Mouse (Mus musculus) embryonic facial prominence, embryonic 10.5 days (tissue): ENCODE results near the gene Tenm3. TPM values are rescaled to one million over a fixed set of nuclear protein-coding genes. Genes with fewer than 3 reads are reported as not detected.
"Not testable (repeated sequence)": the region's sequence is repeated elsewhere in the genome, so short reads cannot be mapped to it uniquely, and the experiment has no call there.

Source experiments
- DNase-seq: peaks from one replicate; pipeline ENCODE4 v3.0.0-alpha.2; 2017; ENCODE audit warnings: low spot score
- H3K27ac ChIP-seq: fragments of 300-500 bp; sonication (generic); replicated peaks from 2 replicates; pipeline ENCODE4 v1.5.1; 2016; ENCODE audit warnings: mild to moderate bottlenecking
- H3K27me3 ChIP-seq: fragments of 300-500 bp; sonication (generic); replicated peaks from 2 replicates; pipeline ENCODE4 v1.6.1; 2016; ENCODE audit warnings: low read depth, mild to moderate bottlenecking; ENCODE audit not compliant: poor library complexity, severe bottlenecking
- H3K36me3 ChIP-seq: fragments of 300-500 bp; sonication (generic); replicated peaks from 2 replicates; pipeline ENCODE4 v1.6.1; 2016; ENCODE audit warnings: mild to moderate bottlenecking, moderate library complexity
- H3K4me1 ChIP-seq: fragments of 300-500 bp; sonication (generic); 2 replicates; pipeline ENCODE4 v1.6.1; 2016
- H3K4me3 ChIP-seq: fragments of 300-500 bp; sonication (generic); 2 replicates; pipeline ENCODE4 v1.5.1; 2016; ENCODE audit warnings: mild to moderate bottlenecking, moderate library complexity
- H3K9me3 ChIP-seq: fragments of 300-500 bp; sonication (generic); 2 replicates; pipeline ENCODE4 v1.6.1; 2016; ENCODE audit warnings: mild to moderate bottlenecking
- WGBS: fragments of 180-500 bp; shearing (Covaris S2); methylation state at CpG from one replicate; pipeline ENCODE4 v1.1.7; 2016; 5-methylcytosine and 5-hydroxymethylcytosine counted together
- polyA plus RNA-seq: library from polyadenylated mRNA; unstranded; fragments of >200 nt; fragmentation: Nextera tagmentation; extraction: Ambion mirVana; gene quantifications from 2 replicates; pipeline ENCODE4 v1.2.1, GENCODE M21; 2016

Gene Tenm3
- polyA plus RNA-seq, 1 experiment from 2014 or later, result 44.0 TPM

GRCm38 (mm10) chr8:48204838-48205345 lies 638.9 kb downstream of the Tenm3 start:
- Histone ChIP-seq H3K36me3 (no peaks in the 10 kb centered on the region), H3K27ac (no peak overlapping the region), H3K9me3 (no peaks in the 10 kb centered on the region), H3K4me3 (no peak overlapping the region), H3K4me1 (0 out of 2 replicates have a peak, but pooled peaks cover 11% of the 10 kb centered on the region), H3K27me3 (no peaks in the 10 kb centered on the region)
- DNase-seq, result no peak
- WGBS, result 78% methylated on average over 12 of the region's 12 CpGs

GRCm38 (mm10) chr8:48204114-48204837 lies 639.5 kb downstream of the Tenm3 start:
- Histone ChIP-seq H3K4me1 (0 out of 2 replicates have a peak, but pooled peaks cover 11% of the 10 kb centered on the region), H3K4me3 (no peak overlapping the region), H3K36me3 (no peaks in the 10 kb centered on the region), H3K9me3 (no peaks in the 10 kb centered on the region), H3K27ac (no peak overlapping the region), H3K27me3 (no peaks in the 10 kb centered on the region)
- DNase-seq, result no peak
- WGBS, result 85% methylated on average over 13 of the region's 13 CpGs

- Histone ChIP-seq H3K27me3 (no peaks in the 10 kb centered on the region), H3K27ac (no peak overlapping the region), H3K36me3 (no peaks in the 10 kb centered on the region), H3K9me3 (no peaks in the 10 kb centered on the region; the same call in 1 of the 2 replicates), H3K4me3 (no peak overlapping the region), H3K4me1 (0 out of 2 replicates have a peak, but pooled peaks cover 11% of the 10 kb centered on the region)
- WGBS, result 75% methylated on average over 9 of the region's 9 CpGs
- no peak for DNase-seq
These were observed 640.1 kb downstream of the Tenm3 start for GRCm38 (mm10) chr8:48203611-48204010.

GRCm38 (mm10) chr8:48203161-48203560 lies 640.6 kb downstream of the Tenm3 start:
- DNase-seq, result no peak
- H3K4me1 ChIP-seq, result 0 out of 2 replicates have a peak, but pooled peaks cover 11% of the 10 kb centered on the region
- H3K27me3 ChIP-seq, result no peaks in the 10 kb centered on the region
- H3K36me3 ChIP-seq, result no peaks in the 10 kb centered on the region
- no peak overlapping the region for H3K4me3 ChIP-seq
- no peak overlapping the region for H3K27ac ChIP-seq
- H3K9me3 ChIP-seq, result peaks cover 4% of the 10 kb centered on the region; the same call in 1 of the 2 replicates
- 55% methylated on average over 6 of the region's 6 CpGs for WGBS

GRCm38 (mm10) chr8:48202632-48203031 lies 641.1 kb downstream of the Tenm3 start:
- no peak overlapping the region for H3K4me3 ChIP-seq
- no peak overlapping the region for H3K27ac ChIP-seq
- no peaks in the 10 kb centered on the region for H3K36me3 ChIP-seq
- 67% methylated on average over 3 of the region's 3 CpGs for WGBS
- DNase-seq, result no peak
- 0 out of 2 replicates have a peak, but pooled peaks cover 11% of the 10 kb centered on the region for H3K4me1 ChIP-seq
- no peaks in the 10 kb centered on the region for H3K27me3 ChIP-seq
- peaks cover 4% of the 10 kb centered on the region; the same call in 1 of the 2 replicates for H3K9me3 ChIP-seq

GRCm38 (mm10) chr8:48199171-48199570 lies 644.6 kb downstream of the Tenm3 start:
- H3K4me3 ChIP-seq, result no peak overlapping the region
- no peaks in the 10 kb centered on the region for H3K36me3 ChIP-seq
- peaks cover 4% of the 10 kb centered on the region; the same call in 1 of the 2 replicates for H3K9me3 ChIP-seq
- no peak for DNase-seq
- H3K4me1 ChIP-seq, result 0 out of 2 replicates have a peak, but pooled peaks cover 7% of the 10 kb centered on the region
- H3K27me3 ChIP-seq, result no peaks in the 10 kb centered on the region
- H3K27ac ChIP-seq, result no peak overlapping the region
- 94% methylated on average over 9 of the region's 9 CpGs for WGBS

GRCm38 (mm10) chr8:48195971-48196370 lies 647.8 kb downstream of the Tenm3 start:
- WGBS, result 95% methylated on average over 9 of the region's 9 CpGs
- Histone ChIP-seq H3K4me3 (no peak overlapping the region), H3K4me1 (no peaks in the 10 kb centered on the region), H3K9me3 (peaks cover 4% of the 10 kb centered on the region; the same call in 1 of the 2 replicates), H3K27me3 (no peaks in the 10 kb centered on the region), H3K27ac (no peak overlapping the region), H3K36me3 (no peaks in the 10 kb centered on the region)
- DNase-seq, result no peak

- H3K9me3 ChIP-seq, result peaks cover 5% of the 10 kb centered on the region; the same call in 1 of the 2 replicates
- H3K27ac ChIP-seq, result no peak overlapping the region
- 95% methylated on average over 12 of the region's 12 CpGs for WGBS
These were observed 655.2 kb downstream of the Tenm3 start for GRCm38 (mm10) chr8:48188586-48188985.

GRCm38 (mm10) chr8:48183758-48184157 lies 660.0 kb downstream of the Tenm3 start:
- 84% methylated on average over 7 of the region's 7 CpGs for WGBS

More at GRCm38 (mm10) chr8:48188586-48188985, 655.2 kb downstream of the Tenm3 start:
- Histone ChIP-seq H3K36me3 (no peaks in the 10 kb centered on the region), H3K27me3 (no peaks in the 10 kb centered on the region), H3K4me3 (no peak overlapping the region), H3K4me1 (0 out of 2 replicates have a peak, but pooled peaks cover 5% of the 10 kb centered on the region)
- no peak for DNase-seq

GRCm38 (mm10) chr8:48181000-48181399 lies 662.8 kb downstream of the Tenm3 start:
- 95% methylated on average over 3 of the region's 3 CpGs for WGBS
- no peak overlapping the region for H3K4me3 ChIP-seq
- no peak for DNase-seq
- no peaks in the 10 kb centered on the region for H3K27me3 ChIP-seq
- H3K4me1 ChIP-seq, result peaks cover 11% of the 10 kb centered on the region
- H3K9me3 ChIP-seq, result peaks cover 9% of the 10 kb centered on the region
- no peaks in the 10 kb centered on the region for H3K36me3 ChIP-seq
- H3K27ac ChIP-seq, result no peak overlapping the region

More at GRCm38 (mm10) chr8:48183758-48184157, 660.0 kb downstream of the Tenm3 start:
- Histone ChIP-seq H3K36me3 (no peaks in the 10 kb centered on the region), H3K27ac (no peak overlapping the region), H3K4me1 (peaks cover 8% of the 10 kb centered on the region), H3K27me3 (no peaks in the 10 kb centered on the region), H3K9me3 (peaks cover 14% of the 10 kb centered on the region), H3K4me3 (no peak overlapping the region)
- DNase-seq, result no peak

- H3K27me3 ChIP-seq, H3K36me3 ChIP-seq, H3K4me3 ChIP-seq, H3K9me3 ChIP-seq, DNase-seq, H3K27ac ChIP-seq: not testable (repeated sequence)
- peaks cover 10% of the 10 kb centered on the region for H3K4me1 ChIP-seq
- 96% methylated on average over 9 of the region's 9 CpGs for WGBS
These were observed 663.6 kb downstream of the Tenm3 start for GRCm38 (mm10) chr8:48180146-48180545.

GRCm38 (mm10) chr8:48178993-48179392 lies 664.8 kb downstream of the Tenm3 start:
- Histone ChIP-seq H3K4me3 (no peak overlapping the region), H3K9me3 (peaks cover 9% of the 10 kb centered on the region), H3K27ac (no peak overlapping the region), H3K27me3 (no peaks in the 10 kb centered on the region), H3K4me1 (peaks cover 10% of the 10 kb centered on the region), H3K36me3 (no peaks in the 10 kb centered on the region)
- WGBS, result 53% methylated on average over 4 of the region's 4 CpGs
- DNase-seq, result no peak

GRCm38 (mm10) chr8:48177876-48178275 lies 665.9 kb downstream of the Tenm3 start:
- Histone ChIP-seq H3K9me3 (peaks cover 9% of the 10 kb centered on the region), H3K27me3 (no peaks in the 10 kb centered on the region), H3K36me3 (no peaks in the 10 kb centered on the region), H3K27ac (no peak overlapping the region), H3K4me1 (peaks cover 10% of the 10 kb centered on the region), H3K4me3 (no peak overlapping the region)
- no peak for DNase-seq
- WGBS, result 89% methylated on average over 1 of the region's 1 CpGs
